Mouse (Mus musculus) gastrocnemius, adult 2 months (tissue): ENCODE measurements at regions not wholly inside any gene's neighbourhood (a gene's known extent, or its start where the extent isn't known, plus 50 kb on each side); places are given as distances from the start of the nearest gene placed in this dataset.
A peak's percentile ranks its signal among the peaks of the same experiment; 100 is the strongest.

Experiments used
- DNase-seq: peaks from one replicate; pipeline ENCODE4 v3.0.0; 2022
- H3K27ac ChIP-seq: fragments of 200-600 bp; 2 replicates; pipeline ENCODE4 v1.8.1; 2022; ENCODE audit warnings: mild to moderate bottlenecking
- H3K4me3 ChIP-seq: fragments of 200-600 bp; 2 replicates; pipeline ENCODE4 v1.8.1; 2022; ENCODE audit warnings: mild to moderate bottlenecking, moderate library complexity
- CTCF ChIP-seq: fragments of 200-600 bp; IDR thresholded peaks from 2 replicates; pipeline ENCODE4 v1.8.1; 2022; ENCODE audit warnings: antibody characterized with exemption, mild to moderate bottlenecking, moderate library complexity
- intact Hi-C: fragments of 180-260 bp; cut with DNase I; formaldehyde crosslinking; loops from one replicate; pipeline ENCODE4 v1.15.1; 2025

GRCm38 (mm10) chr7:72569177-72569576 lies 262.8 kb upstream of the Mctp2 start:
- no peak for DNase-seq
- Histone ChIP-seq H3K27ac (no peak overlapping the region), H3K4me3 (no peak overlapping the region)
- intact Hi-C loops = no loop called here
- TF ChIP-seq CTCF = no peak

DNA sequence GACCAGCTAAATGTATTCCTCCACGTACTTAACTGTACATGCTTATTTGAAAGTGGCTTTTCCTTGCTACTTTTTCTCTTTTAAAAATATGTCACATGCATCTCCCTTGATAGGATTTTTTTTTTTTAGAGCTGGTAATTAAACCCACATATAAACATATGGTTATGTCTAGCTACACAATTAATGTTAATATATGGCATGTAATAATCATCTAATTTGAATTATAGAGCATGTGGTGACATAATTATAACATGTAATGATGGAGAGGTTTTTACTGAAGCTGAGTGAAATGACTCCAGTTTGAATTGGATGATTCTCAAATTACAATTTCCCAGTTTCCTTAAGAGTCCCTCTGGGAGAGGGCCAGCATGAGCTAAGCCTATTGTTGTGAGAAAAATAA lies 267.9 kb upstream of the Mctp2 start:
- Histone ChIP-seq H3K27ac (no peak overlapping the region), H3K4me3 (no peak overlapping the region)
- intact Hi-C loops = no loop called here
- no peak for TF ChIP-seq CTCF
- DNase-seq = no peak

DNA sequence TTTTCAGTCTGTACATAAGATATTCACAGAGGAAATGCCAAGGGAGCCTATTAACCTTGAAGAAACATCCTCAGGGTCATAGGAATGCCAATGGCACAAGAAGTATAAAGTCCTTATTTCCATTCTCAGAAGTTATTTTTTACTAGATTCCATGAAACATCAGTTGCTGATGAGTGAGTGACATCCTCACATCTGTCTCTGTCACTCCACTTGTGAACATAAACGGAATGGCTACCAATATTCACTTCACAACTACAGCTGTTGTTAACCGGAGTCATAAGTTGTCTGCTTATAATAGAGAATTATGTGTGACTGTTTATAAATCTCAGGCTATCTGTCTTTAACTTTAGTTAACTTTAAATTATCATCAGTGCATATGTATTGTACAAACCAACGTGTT lies 278.0 kb upstream of the Mctp2 start:
- no peak overlapping the region for H3K4me3 ChIP-seq
- TF ChIP-seq CTCF = no peak
- no peak for DNase-seq
- intact Hi-C loops = no loop called here
- H3K27ac ChIP-seq = no peak overlapping the region

DNA sequence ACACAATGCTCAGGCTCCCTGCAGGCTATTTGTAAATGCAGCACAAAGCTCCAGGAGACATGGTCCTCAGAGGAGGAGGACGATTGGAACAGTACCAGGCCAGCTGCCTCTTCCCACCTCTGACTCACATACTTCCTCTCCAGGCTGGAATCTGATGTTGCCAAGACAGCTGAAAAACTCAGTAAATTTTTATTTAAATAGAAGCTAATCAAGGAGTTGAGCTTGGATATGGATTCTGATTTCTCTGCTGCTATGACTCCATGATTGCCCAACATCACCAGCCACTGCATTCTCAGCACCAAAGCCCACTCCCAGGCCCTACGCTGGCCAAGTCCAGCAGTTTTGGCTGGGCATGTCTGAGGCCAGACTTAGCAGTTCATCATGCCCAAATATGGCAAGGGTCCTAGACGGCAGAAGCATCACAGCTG lies 282.8 kb upstream of the Mctp2 start:
- Histone ChIP-seq H3K4me3 (no peak overlapping the region), H3K27ac (0 out of 2 replicates have a peak overlapping the region, but pooled peaks have one; percentile 54)
- DNase-seq = peak; percentile 67
- intact Hi-C loops = no loop called here
- no peak for TF ChIP-seq CTCF

DNA sequence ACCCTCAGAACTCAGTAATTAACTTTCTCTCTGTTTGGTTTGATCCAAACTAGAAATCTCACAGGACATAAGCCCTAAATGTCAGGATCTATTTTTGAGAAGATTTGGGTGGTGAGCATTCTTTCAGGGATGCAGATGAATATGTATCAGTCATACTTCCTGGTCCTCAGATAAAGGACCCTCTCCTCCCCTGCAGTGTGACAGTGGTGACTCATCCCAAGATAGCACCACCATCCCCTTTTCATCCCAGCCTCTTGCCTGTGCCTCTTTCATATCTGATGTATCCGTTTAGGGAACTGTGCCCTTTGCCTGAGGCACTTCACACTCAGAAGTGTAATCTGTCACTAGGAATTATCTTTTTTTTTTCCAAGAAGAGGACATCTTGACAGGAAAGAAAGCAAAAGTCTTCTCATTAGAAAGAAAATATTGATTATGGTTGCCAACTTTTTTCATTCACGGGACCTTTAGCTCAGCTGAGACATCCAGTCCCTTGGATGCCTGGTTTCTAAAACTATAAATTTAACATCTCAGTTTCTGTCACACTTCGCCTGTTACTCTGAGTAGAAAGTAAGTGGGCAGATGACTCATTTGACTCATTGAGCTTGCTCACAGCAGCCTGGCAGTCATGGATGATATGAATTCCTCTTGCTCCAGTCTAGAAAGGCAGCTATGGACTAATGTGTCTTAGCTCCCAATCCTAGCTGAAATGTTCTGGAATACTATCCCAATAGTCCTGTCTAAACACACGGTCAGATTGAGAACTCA lies 284.1 kb upstream of the Mctp2 start:
- no peak for TF ChIP-seq CTCF
- intact Hi-C loops = no loop called here
- no peak for DNase-seq
- H3K4me3 ChIP-seq = no peak overlapping the region
- H3K27ac ChIP-seq = no peak overlapping the region

DNA sequence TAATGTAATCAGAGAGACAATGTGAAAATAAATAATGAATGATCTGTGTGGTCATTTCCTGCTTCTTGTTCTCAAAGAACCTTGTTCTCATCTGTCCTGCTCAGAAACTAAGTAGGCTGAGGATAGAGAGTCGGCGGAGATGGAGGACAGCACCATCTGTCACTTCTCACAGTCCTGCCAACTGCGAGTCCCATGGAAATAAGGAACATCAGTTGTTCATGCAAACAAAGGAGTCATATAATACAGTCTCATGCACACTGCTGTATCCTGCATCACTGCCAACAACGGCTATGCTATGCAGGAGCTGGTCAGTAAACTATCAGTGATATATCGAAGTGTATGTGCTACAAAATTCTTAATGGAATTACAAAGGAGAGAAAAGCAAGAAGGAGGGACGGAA lies 285.7 kb upstream of the Mctp2 start:
- Histone ChIP-seq H3K27ac (no peak overlapping the region), H3K4me3 (no peak overlapping the region)
- no peak for DNase-seq
- no peak for TF ChIP-seq CTCF
- intact Hi-C loops = no loop called here

DNA sequence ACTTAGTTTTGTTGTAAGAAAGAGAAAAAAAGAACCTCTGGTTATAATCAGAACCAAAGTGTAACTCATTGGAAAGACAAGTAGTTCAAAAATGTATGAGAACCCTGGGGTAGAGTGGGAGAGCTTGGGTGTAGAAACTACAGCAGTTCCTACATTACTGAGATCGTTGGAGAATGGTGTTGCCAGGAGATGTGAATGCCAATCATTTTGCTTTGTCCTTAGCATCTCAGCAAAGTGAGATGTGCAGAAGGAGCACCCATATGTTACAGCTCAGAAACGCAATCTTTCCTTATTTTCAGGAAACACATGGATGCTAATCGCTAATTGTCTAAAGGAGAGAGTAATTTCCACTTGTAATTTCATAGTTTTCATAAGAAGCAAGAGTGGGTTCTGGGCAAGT lies 286.2 kb upstream of the Mctp2 start:
- no peak overlapping the region for H3K27ac ChIP-seq
- no peak for DNase-seq
- intact Hi-C loops = no loop called here
- no peak overlapping the region for H3K4me3 ChIP-seq
- TF ChIP-seq CTCF = no peak

DNA sequence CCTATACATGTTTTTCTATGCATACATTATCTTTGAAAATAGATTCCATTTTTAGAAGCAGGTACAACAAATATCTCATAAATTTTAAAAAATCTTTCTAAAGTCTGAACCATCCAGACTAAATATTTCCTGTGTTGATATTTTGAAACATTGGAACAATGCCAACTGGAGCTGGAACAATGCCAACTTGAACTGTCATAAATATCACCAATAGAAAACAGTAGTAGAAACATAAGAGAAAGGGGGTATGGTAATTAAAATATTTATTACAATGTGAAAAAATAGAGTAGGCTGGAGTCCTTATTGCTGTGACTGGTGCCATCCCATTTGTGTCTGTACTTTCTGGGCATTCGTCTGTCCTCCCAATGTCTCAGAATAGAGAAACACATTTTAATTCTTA lies 286.9 kb upstream of the Mctp2 start:
- H3K27ac ChIP-seq = no peak overlapping the region
- DNase-seq = no peak
- TF ChIP-seq CTCF = no peak
- intact Hi-C loops = no loop called here
- H3K4me3 ChIP-seq = no peak overlapping the region

GRCm38 (mm10) chr7:72594741-72595140 lies 288.3 kb upstream of the Mctp2 start:
- DNase-seq = no peak
- no peak for TF ChIP-seq CTCF
- H3K27ac ChIP-seq = no peak overlapping the region
- no peak overlapping the region for H3K4me3 ChIP-seq
- intact Hi-C loops = no loop called here

DNA sequence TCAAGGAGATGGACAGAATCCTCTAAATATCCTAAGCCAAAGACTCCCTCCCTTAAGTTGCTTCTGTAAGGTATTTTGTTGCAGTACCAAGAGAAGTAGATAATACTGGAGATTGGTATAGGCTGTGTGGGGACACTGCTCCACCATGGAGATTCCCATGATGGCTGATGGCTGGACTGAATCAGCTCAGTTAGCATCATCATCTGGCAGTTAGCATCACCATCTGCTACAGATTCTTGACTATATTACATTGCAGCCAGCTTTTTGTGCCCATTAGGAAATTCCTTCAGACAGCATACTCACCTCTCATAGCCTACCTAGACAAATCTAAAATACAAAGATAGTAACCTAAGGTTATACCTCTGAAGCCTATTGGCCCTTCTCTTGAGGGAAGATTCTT lies 290.6 kb upstream of the Mctp2 start:
- Histone ChIP-seq H3K27ac (no peak overlapping the region), H3K4me3 (no peak overlapping the region)
- no peak for DNase-seq
- TF ChIP-seq CTCF = no peak
- intact Hi-C loops = no loop called here

- no peak for DNase-seq
- H3K27ac ChIP-seq = no peak overlapping the region
- intact Hi-C loops = no loop called here
- no peak for TF ChIP-seq CTCF
- H3K4me3 ChIP-seq = no peak overlapping the region
These were observed 295.5 kb upstream of the Mctp2 start for GRCm38 (mm10) chr7:72601933-72602332.

DNA sequence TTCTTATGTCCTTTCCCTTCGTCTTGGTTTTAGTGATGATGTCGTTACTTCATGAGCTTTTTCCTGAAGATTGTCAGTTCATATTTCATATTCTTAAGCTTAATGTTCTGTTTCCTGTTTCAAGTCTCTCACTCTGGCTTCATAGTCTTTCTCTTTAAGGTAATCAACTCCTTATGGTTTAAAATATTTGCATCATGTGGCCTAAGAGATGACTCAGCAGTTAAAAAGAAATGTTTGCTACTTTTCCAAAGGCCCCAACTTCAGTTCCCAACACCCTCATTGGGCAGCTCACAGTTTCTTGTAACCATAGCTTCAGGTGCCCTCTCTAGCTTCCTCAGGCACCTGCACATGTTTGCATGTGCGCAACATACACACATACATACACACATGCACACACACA lies 303.4 kb upstream of the Mctp2 start:
- DNase-seq = no peak
- intact Hi-C loops = no loop called here
- Histone ChIP-seq H3K27ac (no peak overlapping the region), H3K4me3 (no peak overlapping the region)
- TF ChIP-seq CTCF = no peak

DNA sequence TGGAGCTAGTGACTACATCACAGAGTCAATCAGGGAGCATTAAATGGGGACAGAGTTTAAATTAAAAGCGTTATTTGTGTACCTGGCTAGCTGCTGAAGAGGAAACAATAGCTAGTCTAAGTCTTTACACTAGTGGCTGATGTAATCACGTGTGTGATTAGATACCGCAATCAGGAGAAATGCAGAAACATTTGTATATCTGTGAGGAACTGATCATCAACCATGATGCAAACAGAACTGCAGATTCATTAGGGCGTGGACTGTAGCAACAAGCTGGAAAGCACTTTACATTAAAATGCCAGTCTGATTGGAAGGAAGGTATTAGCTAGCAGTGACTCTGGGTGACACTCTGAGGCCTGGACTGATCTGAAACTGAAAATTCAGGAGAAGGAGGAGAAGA lies 308.8 kb upstream of the Mctp2 start:
- intact Hi-C loops = no loop called here
- H3K4me3 ChIP-seq = no peak overlapping the region
- TF ChIP-seq CTCF = no peak
- no peak overlapping the region for H3K27ac ChIP-seq
- DNase-seq = no peak

DNA sequence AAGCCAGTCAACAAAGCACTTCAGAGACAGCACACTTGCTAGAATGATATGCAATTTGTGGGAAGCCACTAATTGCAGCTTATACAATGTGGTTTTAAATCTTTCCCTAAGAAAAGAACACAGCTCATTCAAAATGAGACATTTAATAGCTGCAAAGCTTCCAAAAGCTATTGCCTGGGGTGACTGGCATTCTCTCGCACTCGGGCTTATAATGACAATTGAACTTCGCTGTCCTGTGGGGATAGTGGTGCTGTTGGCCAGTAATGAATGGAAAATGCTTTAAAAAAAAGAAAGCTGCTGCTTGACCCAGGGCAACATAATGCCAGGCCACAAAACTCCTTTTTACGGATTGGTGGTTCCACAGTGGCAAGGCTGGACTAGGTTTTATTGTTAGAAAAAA lies 321.0 kb upstream of the Mctp2 start:
- no peak for TF ChIP-seq CTCF
- intact Hi-C loops = no loop called here
- DNase-seq = no peak
- Histone ChIP-seq H3K4me3 (no peak overlapping the region), H3K27ac (no peak overlapping the region)
